Mouse (Mus musculus) ES-E14 (cell line): ENCODE results near the gene Gm28374. TPM values are rescaled to one million over a fixed set of nuclear protein-coding genes. Genes with fewer than 3 reads are reported as not detected.

Source experiments
- DNase-seq: peaks from one replicate; pipeline ENCODE4 v3.0.0-alpha.2; 2013; ENCODE audit warnings: low read depth, low spot score
- H3K27ac ChIP-seq: 2 replicates; pipeline ENCODE4 v1.5.1; 2012; ENCODE audit warnings: low read depth, mild to moderate bottlenecking, low read length, moderate library complexity, mixed read lengths; ENCODE audit not compliant: poor library complexity, insufficient read depth, severe bottlenecking
- H3K36me3 ChIP-seq: 2 replicates; pipeline ENCODE4 v1.6.1; 2012; ENCODE audit warnings: mild to moderate bottlenecking, low read length, moderate library complexity, mixed read lengths; ENCODE audit not compliant: control insufficient read depth, poor library complexity, insufficient read depth, severe bottlenecking
- H3K4me1 ChIP-seq, 2 experiments: fragments of 150-350 bp in 1 of 2; sonication (generic) in 1 of 2; 2 replicates each; pipeline ENCODE4 v1.6.1; 2012; ENCODE audit warnings: low read length in 2 of 2, mild to moderate bottlenecking in 1 of 2, mixed read lengths in 1 of 2; ENCODE audit not compliant: control insufficient read depth in 2 of 2, insufficient read depth in 2 of 2, poor library complexity in 1 of 2
- H3K4me3 ChIP-seq, 2 experiments: fragments of 150-350 bp in 1 of 2; sonication (generic) in 1 of 2; 2 replicates each; pipeline ENCODE4 v1.5.1; 2012; ENCODE audit warnings: low read length in 2 of 2, low read depth in 1 of 2, mild to moderate bottlenecking in 1 of 2, mixed read lengths in 1 of 2; ENCODE audit not compliant: insufficient read depth in 1 of 2, poor library complexity in 1 of 2, severe bottlenecking in 1 of 2
- H3K9ac ChIP-seq: 2 replicates; pipeline ENCODE4 v1.6.1; 2012; ENCODE audit warnings: low read depth, mild to moderate bottlenecking, low read length, mixed read lengths; ENCODE audit not compliant: poor library complexity, insufficient read depth, severe bottlenecking
- H3K9me3 ChIP-seq: fragments of 150-350 bp; sonication (generic); 2 replicates; pipeline ENCODE4 v1.6.1; 2012; ENCODE audit warnings: low read depth, mild to moderate bottlenecking, low read length; ENCODE audit not compliant: control insufficient read depth, insufficient read depth
- CHD2 ChIP-seq: IDR thresholded peaks from 2 replicates; pipeline ENCODE4 v1.6.1; 2014; ENCODE audit warnings: mild to moderate bottlenecking, low read depth, low read length, inconsistent platforms
- HCFC1 ChIP-seq: IDR thresholded peaks from 2 replicates; pipeline ENCODE4 v1.6.1; 2012; ENCODE audit warnings: low read length, inconsistent platforms, borderline replicate concordance; ENCODE audit not compliant: insufficient read depth
- MAFK ChIP-seq: IDR thresholded peaks from 2 replicates; pipeline ENCODE4 v1.6.1; 2014; ENCODE audit warnings: mild to moderate bottlenecking, low read depth, low read length, inconsistent platforms; ENCODE audit not compliant: insufficient read depth
- ZC3H11A ChIP-seq: IDR thresholded peaks from 2 replicates; pipeline ENCODE4 v1.6.1; 2012; ENCODE audit warnings: low read depth, mild to moderate bottlenecking, inconsistent platforms, low read length, borderline replicate concordance
- ZNF384 ChIP-seq: IDR thresholded peaks from 2 replicates; pipeline ENCODE4 v1.6.1; 2012; ENCODE audit warnings: low read depth, low read length, inconsistent platforms
- in situ Hi-C, 2 experiments: fragments of 600-800 bp; cut with MboI; formaldehyde crosslinking; loops; one replicate each; pipeline ENCODE4 v1.15.1; 2025; ENCODE audit warnings: low sequenced_read_pairs in 2 of 2, inconsistent platforms in 1 of 2; ENCODE audit not compliant: unreplicated experiment in 2 of 2
- total RNA-seq: library from RNA; depleted of rRNA; stranded (reverse); fragments of 300-350 nt; gene quantifications from 2 replicates; pipeline ENCODE4 v1.2.3, GENCODE M21; 2012; rRNA removed

Gene Gm28374
- total RNA-seq, 1 experiment = 0.54 TPM

GRCm38 (mm10) chr19:6028991-6029390, 53.1 kb downstream of the Gm28374 start:
- no peak for DNase-seq
- Histone ChIP-seq H3K4me3 (no peak overlapping the region), H3K9ac (no peak overlapping the region), H3K9me3 (no peaks in the 10 kb centered on the region), H3K4me1 (peaks cover 16 to 17% of the 10 kb centered on the region in 2 experiments), H3K36me3 (no peaks in the 10 kb centered on the region), H3K27ac (no peak overlapping the region)
- in situ Hi-C loops = no loop called here
- no peak for TF ChIP-seq ZC3H11A
- no peak for TF ChIP-seq ZNF384
- TF ChIP-seq HCFC1 = no peak
- TF ChIP-seq MAFK = no peak
- no peak for TF ChIP-seq CHD2

Other genes with a start within 250 kb of the Gm28374 start
- gene Frmd8, start 207.0 kb downstream of the Gm28374 start, total RNA-seq = 33.4 and 35.7 TPM in 2 replicates
- 1.2 and 1.9 TPM in 2 replicates for gene Slc25a45, start 204.4 kb downstream of the Gm28374 start, total RNA-seq
- 2.1 and 2.2 TPM in 2 replicates for gene Tigd3, start 188.1 kb downstream of the Gm28374 start, total RNA-seq
- gene Dpf2, start 169.2 kb downstream of the Gm28374 start, total RNA-seq = 37.9 and 39.5 TPM in 2 replicates
- 0.42 and 0.76 TPM in 2 replicates for gene Cdc42ep2, start 157.4 kb downstream of the Gm28374 start, total RNA-seq
- 69.7 and 80.5 TPM in 2 replicates for gene Pola2, start 118.1 kb downstream of the Gm28374 start, total RNA-seq
- 0.54 and 1.4 TPM in 2 replicates for gene Slc22a20, start 96.1 kb downstream of the Gm28374 start, total RNA-seq
- gene Capn1, start 66.4 kb downstream of the Gm28374 start, total RNA-seq = 19.3 and 20.4 TPM in 2 replicates
- gene Syvn1, start 35.7 kb downstream of the Gm28374 start, total RNA-seq = 29.6 and 41.4 TPM in 2 replicates
- 55.9 and 62.7 TPM in 2 replicates for gene Mrpl49, start 24.5 kb downstream of the Gm28374 start, total RNA-seq
- gene Fau, start 24.4 kb downstream of the Gm28374 start, total RNA-seq = 1,469 and 1,510 TPM in 2 replicates
- 18.2 and 23.2 TPM in 2 replicates for gene Znhit2, start 21.1 kb downstream of the Gm28374 start, total RNA-seq
- 14.0 and 23.2 TPM in 2 replicates for gene Tm7sf2, start 13.9 kb downstream of the Gm28374 start, total RNA-seq
- gene Vps51, start 5.0 kb downstream of the Gm28374 start, total RNA-seq = 36.9 and 45.3 TPM in 2 replicates
- not detected in 2 replicates for gene Tmem262, start 2.2 kb downstream of the Gm28374 start, total RNA-seq
- gene Zfpl1, start 2.7 kb upstream of the Gm28374 start, total RNA-seq = 39.4 and 42.4 TPM in 2 replicates
- gene Cdca5, start 2.7 kb upstream of the Gm28374 start, total RNA-seq = 50.7 and 52.1 TPM in 2 replicates
- 3.4 and 5.9 TPM in 2 replicates for gene AC131692.1, start 12.2 kb upstream of the Gm28374 start, total RNA-seq
- 0.80 and 3.5 TPM in 2 replicates for gene Naaladl1, start 23.5 kb upstream of the Gm28374 start, total RNA-seq
- gene Sac3d1, start 36.4 kb upstream of the Gm28374 start, total RNA-seq = 25.2 and 28.2 TPM in 2 replicates
- 8.9 and 11.9 TPM in 2 replicates for gene Snx15, start 46.0 kb upstream of the Gm28374 start, total RNA-seq
- 0.18 TPM in 1 of 2 replicates, not detected in the other for gene Batf2, start 58.7 kb upstream of the Gm28374 start, total RNA-seq
- 42.2 and 43.8 TPM in 2 replicates for gene Arl2, start 59.3 kb upstream of the Gm28374 start, total RNA-seq
- gene Majin, start 102.1 kb upstream of the Gm28374 start, total RNA-seq = 0.63 and 1.6 TPM in 2 replicates
- 3.9 and 5.9 TPM in 2 replicates for gene Gpha2, start 144.1 kb upstream of the Gm28374 start, total RNA-seq
- gene Ppp2r5b, start 153.6 kb upstream of the Gm28374 start, total RNA-seq = 22.8 and 24.8 TPM in 2 replicates
- 31.8 and 45.0 TPM in 2 replicates for gene Atg2a, start 159.4 kb upstream of the Gm28374 start, total RNA-seq
- 133 and 162 TPM in 2 replicates for gene Ehd1, start 194.5 kb upstream of the Gm28374 start, total RNA-seq
- 35.5 and 48.4 TPM in 2 replicates for gene Cdc42bpg, start 224.2 kb upstream of the Gm28374 start, total RNA-seq